Mouse (Mus musculus) heart, adult 9 months (tissue): ENCODE measurements around the gene Olfr1012.
"Not testable (repeated sequence)": the region's sequence is repeated elsewhere in the genome, so short reads cannot be mapped to it uniquely, and the experiment has no call there.

ENCODE experiments used
- DNase-seq, 2 experiments: peaks; one replicate each; pipeline ENCODE4 v3.0.0; 2022; ENCODE audit warnings: low spot score in 2 of 2

Olfr1012 gene

DNA sequence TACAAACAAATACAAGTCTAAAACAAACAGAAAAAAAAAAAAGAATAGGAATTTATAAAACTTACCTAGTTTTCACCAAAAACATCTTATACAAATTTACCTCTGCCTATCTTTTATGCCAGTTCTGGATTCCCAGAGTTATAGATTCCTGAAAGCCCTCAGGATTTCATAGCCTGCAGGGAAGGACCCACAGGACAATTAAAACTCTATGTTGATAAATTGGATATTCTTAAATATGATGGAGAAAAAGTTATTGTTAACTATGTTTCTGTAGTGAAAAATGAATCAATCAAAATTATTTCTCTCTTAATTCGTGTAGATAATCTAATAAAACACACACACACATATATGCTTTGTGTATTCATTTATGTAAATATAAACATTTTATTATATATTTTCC lies at the start of gene Olfr1012:
Gene Olfr1012, minus strand, starts transcription at position 101 of the 400 bp plus-strand sequence.
- DNase-seq: no peak

DNA sequence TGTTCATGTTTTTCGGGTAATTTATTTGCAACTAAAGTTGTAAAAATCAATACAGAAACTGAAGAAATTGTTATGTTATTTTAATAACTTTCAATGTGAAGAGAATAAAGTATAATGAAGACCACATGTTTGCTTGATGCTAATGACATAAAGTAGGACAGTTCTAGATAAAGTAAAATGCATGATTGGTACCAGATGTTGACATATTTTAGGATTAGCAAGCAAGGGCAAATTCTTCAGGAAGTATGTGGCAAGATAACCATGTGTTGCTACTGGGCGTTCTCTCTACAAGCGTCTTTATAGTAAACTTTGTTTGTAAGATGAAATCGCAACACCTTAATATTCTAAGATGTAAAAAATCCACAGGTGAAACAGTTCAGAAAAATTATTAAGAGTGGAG lies 41.9 kb upstream of the Olfr1012 start:
- DNase-seq: no peak

DNA sequence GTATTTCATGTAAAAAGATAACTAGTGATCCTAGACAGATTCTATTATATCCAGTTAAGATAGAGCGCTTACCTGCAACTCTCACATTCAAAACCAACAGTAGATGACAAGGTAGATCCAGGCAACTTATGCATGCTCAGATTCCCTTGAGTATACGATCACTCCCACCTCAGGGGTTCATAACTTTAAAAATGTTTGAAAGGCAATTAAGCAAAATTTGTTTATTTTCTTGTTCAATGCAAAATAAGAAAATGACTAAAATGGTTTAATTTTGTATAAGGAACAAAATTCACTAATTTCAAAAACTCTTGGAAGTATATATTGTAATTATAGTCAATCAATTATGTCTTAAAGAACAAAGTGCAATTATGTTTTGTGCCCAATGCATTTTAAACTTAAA lies 39.9 kb upstream of the Olfr1012 start, which contains the start of gene Olfr1016:
Gene Olfr1016, minus strand, starts transcription at position 101 of the 400 bp plus-strand sequence.
- DNase-seq: no peak

DNA sequence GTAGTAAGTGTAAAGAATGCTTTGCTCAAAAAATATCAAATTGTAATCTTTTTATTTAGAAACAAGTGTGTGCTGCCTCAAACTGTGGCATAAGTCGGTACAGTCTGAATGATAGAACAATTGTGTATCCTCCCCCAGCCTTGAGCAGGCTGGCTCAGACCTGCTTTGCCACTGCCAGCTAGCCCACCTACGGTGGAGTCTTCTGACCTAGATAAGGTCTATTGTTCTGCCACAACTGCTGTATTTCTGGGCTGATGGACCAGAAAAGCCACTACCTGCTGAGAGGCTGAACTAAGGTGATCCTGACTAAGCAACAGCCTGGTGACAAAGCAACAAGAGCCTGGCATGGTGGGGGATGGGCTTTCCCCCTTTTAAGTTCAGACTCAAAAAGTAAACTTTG lies 29.8 kb upstream of the Olfr1012 start:
- no peak for DNase-seq

DNA sequence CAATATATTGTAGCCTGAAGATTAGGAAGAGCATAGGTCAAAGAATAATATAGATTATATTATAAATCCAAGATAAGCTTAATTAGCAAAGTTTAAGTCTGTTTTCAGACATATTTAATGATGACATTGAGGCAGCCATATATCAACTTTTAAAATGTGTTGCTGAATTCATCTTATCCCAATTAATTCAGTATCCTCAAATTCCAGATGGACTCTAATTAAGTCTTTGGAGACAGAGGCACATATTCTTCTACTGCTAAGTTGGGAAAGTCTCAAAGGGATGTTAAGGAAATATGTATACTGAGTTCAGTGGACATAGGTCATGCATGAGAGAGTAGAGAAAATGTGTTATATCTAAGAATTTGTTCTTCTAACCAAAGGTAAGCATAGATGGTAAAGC lies 19.2 kb upstream of the Olfr1012 start, which contains the start of gene Olfr1015:
Gene Olfr1015, plus strand, starts transcription at position 301 of the 400 bp plus-strand sequence.
- DNase-seq: no peak

DNA sequence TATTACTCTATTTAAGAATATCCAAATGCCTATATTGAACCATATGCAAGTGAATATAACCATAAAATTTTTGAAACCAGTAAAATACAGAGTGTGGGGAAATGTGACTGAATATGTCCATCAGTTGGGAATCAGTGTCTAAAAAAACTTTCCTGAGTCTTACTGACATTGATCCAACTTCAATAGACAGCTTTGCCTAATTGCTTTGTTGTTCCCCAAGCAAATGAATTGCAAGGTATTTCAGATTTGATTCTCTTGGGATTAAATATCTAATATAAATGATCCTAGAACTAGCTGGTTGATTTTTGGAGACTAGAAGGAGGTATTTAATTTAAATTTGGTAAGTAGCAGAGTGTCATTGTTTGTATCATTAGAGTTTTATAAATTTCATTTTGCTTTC lies 9.8 kb upstream of the Olfr1012 start, which contains the start of gene Olfr1014:
Gene Olfr1014, plus strand, starts transcription at position 301 of the 400 bp plus-strand sequence.
- no peak for DNase-seq

DNA sequence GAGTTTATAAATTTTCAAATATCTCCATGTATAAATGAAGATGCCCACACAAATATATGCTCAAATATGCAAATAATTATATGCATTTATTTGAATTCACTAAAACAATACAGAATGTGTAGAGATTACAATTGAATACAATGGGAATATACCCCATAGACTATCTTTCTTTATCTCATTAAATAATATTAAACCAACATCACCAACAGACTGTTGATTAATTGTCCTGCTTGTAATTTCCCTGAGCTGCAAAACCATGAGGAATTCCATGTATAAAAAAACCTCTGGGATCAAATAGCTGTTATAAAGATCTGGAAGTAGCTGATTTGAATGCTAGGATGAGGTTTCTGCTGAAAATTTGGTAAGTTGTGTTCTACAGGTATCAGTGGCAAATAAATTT lies 4.2 kb upstream of the Olfr1012 start, which contains the start of gene Olfr1013:
Gene Olfr1013, plus strand, starts transcription at position 301 of the 400 bp plus-strand sequence.
- DNase-seq: no peak

DNA sequence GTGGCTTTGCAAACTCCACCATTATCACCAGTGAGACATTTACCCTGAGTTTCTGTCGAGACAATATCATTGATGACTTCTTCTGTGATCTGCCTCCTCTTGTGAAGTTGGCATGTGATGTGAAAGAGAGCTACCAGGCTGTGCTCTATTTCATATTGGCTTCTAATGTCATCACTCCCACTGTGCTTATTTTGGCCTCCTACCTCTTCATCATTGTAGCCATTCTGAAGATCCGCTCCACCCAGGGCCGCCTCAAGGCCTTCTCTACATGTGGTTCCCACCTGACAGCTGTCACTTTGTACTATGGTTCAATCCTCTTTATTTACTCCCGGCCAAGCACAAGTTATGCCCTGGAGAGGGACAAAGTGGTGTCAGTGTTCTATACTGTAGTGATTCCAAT lies 8.7 kb downstream of the Olfr1012 start:
- no peak for DNase-seq

DNA sequence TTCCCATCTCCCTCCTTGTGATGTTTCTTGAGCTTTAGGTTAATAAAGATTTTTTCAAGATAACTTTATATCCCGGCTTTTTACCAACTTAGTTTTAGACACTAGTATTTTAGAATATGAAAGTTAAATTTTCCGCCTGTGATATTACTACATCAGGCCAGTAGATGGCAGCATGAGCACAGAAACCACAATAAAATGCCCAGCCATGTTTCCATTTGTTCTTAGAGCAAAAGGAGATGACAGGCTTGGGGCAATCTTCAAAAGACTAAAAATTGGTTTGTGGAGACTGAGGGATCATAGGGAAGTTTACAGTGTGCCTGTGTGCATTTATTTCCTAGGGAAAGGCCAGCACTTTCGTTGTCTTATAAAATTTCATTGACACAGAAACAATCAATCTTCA lies 36.8 kb downstream of the Olfr1012 start:
- DNase-seq: no peak

DNA sequence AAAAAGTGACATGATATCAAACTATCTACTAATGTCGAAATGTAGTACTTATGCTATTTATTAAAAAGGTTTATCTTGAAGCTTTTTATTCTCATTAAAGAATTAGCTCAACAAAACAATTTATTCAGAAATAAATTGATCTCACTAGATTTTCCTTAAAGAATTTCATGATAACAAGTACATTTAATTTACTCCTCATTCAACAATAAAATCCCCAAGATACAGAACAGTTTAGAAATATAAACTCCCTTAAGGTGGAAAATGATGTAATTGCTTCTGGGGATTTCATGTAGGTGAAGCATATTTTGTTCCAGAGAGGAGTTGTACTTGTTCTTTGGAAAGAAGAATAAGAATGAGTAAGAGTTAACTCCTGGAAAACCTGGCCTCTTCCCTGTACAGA lies 47.4 kb downstream of the Olfr1012 start, which contains the start of gene Olfr1009:
Gene Olfr1009, plus strand, starts transcription at position 301 of the 400 bp plus-strand sequence.
- DNase-seq: no peak

DNA sequence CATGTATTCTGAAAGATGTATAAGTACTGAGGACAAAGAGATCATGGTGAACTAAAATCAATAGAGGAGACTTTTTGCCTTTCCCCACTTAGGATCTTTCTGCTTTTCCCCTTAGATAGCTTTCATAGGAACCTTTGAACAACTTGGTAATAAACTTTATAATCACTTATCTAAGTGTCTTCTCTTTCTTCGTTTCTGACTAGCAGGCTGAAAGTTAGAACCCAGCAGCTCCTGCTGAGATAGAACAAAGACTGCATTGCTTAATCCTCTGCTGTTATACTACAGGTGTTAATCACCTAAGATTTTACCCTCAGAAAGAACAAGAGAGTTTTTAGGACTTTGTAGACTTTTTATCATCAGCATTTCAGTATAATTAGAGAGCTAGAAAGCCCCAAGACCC lies 51.4 kb downstream of the Olfr1012 start:
- DNase-seq: no peak

DNA sequence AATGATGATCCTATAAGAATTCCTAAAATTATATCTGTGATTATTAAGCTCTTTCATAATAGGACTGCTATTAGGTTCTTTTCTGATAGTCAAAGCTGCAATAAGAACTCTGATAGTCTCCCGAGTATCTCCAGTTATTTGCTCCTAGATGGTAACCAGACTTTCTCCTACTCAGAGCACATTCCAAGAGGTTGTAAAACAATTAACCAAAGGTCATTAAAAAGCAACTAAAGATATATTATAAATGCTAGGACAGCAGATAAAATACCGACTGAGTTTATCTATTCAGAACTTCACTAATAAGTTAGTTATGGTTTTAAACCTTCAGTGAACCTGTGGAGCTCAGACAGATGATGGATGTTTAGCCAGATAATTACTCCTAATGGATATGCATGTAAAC lies 51.9 kb downstream of the Olfr1012 start:
- DNase-seq: not testable (repeated sequence)
